Mouse (Mus musculus) T-helper 17 cell (primary cell): ENCODE measurements around the gene Shpk.

ENCODE experiments used
- in situ Hi-C, 2 experiments: fragments of 300-600 bp; cut with MboI, MseI; formaldehyde crosslinking; loops; 1 replicate in 1 of 2; 2 replicates in 1 of 2; pipeline ENCODE4 v1.15.1; 2025; ENCODE audit warnings: high pct_unique_total_duplicates in 2 of 2

The Shpk gene

GRCm38 (mm10) chr11:73198190-73198589, 1.1 kb upstream of the Shpk start:
- in situ Hi-C loops, result loop anchor here in 1 of 2 experiments (25.0 kb wide), 1 partner anchor 986 kb away; the partner anchor contains the start of genes 4933427D14Rik, Gm43951, Med31 and Txndc17

DNA sequence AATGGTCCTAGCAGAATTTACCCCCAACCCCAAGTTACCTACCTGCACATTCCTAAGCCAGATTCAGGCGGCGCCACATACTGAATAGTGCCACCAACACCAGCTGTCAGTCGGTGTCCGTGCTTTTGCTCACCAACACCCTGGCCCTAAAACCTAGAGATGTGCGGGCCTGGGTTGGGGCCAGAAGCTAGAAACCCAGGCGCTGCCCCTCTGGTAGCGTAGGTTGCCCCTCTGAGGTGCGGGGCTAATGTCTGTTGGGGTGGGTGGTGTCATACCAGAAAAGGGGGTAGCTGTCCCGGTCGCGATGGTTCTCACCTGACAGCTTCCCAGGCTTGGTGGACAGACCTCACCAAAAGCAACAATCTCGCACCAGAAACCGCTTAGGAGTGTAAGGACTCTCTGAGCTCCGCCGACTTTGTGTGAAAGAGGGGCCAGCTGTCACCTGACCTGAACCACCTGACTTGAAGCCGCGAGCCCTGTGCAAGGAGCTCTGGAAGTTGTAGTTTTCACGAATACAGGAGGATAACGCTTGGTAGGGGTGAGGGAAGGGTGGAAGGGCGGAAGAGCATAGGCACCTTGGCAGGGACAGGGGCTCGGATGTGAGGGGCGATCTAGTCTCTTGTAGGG, 544 bp upstream of the Shpk start, which contains the start of gene Ctns:
Ctns (minus strand) TSS at position 440 of the 627 bp plus-strand sequence.
- in situ Hi-C loops, result loop anchor here in 1 of 2 experiments (25.0 kb wide), 1 partner anchor 986 kb away; the partner anchor contains the start of genes 4933427D14Rik, Gm43951, Med31 and Txndc17

GRCm38 (mm10) chr11:73199879-73200278, 619 bp downstream of the Shpk start:
- in situ Hi-C loops, result loop anchor here in 1 of 2 experiments (25.0 kb wide), 1 partner anchor 988 kb away; the partner anchor contains the start of genes 4933427D14Rik, Gm43951, Med31 and Txndc17

- in situ Hi-C loops, result no loop called here
These were observed 1.8 kb downstream of the Shpk start for GRCm38 (mm10) chr11:73201021-73201420.

DNA sequence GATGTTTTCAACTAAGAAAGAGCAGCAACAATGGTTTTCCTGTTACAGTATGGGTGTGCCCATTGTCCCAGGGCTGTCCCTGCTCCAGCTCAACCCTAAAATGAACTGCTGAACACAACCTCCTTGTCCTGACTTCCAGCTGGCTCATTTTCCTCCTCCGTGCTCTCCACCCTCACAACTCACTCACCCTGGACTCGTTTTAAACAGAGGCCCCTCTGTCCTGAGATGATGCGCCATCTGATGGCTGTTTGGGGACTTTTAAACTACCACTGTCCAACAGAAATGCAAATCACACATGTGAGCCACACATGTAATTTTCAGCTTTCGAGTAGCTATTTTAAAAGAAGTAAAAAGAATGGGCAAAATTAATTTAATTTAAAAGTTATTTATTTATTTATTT, 2.3 kb downstream of the Shpk start:
- in situ Hi-C loops, result no loop called here

GRCm38 (mm10) chr11:73203895-73204294, 4.6 kb downstream of the Shpk start:
- in situ Hi-C loops, result no loop called here

DNA sequence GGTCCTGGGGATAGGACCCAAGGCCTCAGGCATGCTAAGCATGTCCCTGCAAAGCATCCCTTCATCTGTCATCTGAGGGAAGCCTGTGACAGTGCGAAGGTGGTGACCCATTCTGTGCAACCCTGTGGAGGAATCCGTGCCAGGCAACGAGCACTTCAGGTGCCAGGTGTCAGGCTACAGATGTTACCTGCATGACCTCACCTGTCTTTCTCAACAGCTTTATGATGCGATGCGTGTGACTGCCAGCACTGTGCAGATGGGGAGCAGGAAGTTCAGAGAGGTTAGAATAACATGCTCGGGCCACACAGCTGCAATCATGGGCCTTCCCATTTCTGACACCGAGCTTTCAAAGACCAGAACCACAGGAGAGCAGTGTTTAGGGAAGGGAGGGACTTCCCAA, 5.9 kb downstream of the Shpk start:
- in situ Hi-C loops, result no loop called here

- in situ Hi-C loops, result no loop called here
These were observed 8.4 kb downstream of the Shpk start for GRCm38 (mm10) chr11:73207621-73208020.

GRCm38 (mm10) chr11:73213956-73214355, 14.7 kb downstream of the Shpk start:
- in situ Hi-C loops, result loop anchor here in 1 of 2 experiments (10.0 kb wide), 1 partner anchor 1161 kb away; no protein-coding TSS in a partner anchor

- in situ Hi-C loops, result loop anchor here in 1 of 2 experiments (10.0 kb wide), 1 partner anchor 1155 kb away; no protein-coding TSS in a partner anchor
These were observed 20.4 kb downstream of the Shpk start for GRCm38 (mm10) chr11:73219671-73220070.

DNA sequence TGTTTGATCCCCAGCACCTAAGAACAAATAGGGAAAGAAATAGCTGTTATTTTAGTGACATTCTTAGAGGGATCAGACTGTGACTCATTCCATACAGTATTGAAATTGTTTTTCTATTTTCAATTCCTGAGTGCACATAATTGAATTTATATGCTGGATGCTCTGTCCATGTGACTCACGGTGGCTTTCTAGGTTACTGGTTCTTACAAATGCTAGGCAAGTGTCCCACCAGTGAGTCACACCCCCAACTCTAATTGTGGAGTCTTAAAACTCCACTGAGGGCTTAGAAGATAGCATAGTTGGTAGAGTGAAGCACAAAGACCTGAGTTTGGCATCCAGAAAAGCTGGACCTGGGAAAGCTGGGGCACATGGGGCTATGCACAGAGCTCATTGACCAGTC, 21.4 kb downstream of the Shpk start:
- in situ Hi-C loops, result no loop called here

DNA sequence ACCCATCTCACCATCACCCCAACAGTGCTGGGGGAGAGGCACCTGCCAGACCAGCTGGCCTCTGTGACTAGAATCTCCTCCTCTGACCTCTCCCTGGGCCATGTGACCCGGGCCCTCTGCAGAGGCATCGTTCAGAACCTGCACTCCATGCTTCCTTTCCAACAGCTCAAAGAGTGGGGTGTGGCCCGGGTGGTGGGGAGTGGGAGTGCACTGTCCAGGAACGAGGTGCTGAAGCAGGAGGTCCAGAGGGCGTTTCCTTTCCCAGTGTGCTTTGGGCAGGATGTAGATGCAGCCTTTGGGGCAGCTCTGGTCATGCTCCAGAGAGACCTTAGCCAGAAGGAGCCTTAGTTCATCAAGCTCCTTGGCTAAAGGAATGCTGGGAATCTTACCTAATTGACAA, 23.6 kb downstream of the Shpk start:
- in situ Hi-C loops, result no loop called here

DNA sequence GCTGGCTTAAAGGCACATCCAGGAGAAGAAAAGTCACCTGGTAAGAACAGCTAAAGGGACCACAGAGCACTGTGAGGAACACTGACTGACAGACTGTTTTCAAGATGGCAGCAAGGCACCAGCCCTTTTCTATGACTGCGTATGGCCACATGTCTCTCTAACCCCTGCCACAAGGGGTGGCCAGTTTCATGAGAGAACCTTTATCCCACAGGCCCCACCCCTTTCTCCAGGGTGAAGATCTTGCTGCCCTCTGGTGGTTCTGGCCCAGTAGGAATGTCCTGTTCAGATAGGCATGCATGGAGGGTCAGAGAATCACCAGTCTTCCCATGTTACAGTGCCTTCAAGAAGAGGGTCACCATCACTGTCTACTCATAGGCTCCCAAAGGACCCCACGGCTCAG, 24.7 kb downstream of the Shpk start:
- in situ Hi-C loops, result no loop called here

DNA sequence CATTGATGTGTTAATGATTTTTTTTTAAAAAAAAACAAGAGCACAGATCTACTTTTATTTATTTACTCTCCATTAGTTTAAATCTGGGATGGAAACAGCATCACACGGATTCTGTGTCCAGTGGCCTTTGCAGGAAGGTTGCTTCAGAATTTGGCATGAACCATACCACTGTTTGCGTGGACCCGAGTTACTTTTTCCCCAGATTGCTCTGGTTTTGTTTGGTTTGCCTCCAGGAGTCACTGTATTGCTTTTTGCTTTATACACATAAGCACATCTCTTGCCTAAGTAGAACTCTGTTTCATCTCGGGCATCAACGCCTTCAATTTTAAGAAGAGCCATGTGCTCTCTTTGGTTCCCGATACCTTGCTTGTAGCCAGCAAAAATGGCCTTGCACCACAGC, 26.6 kb downstream of the Shpk start:
- in situ Hi-C loops, result no loop called here

- in situ Hi-C loops, result no loop called here
These were observed 29.6 kb downstream of the Shpk start for GRCm38 (mm10) chr11:73228881-73229280.

DNA sequence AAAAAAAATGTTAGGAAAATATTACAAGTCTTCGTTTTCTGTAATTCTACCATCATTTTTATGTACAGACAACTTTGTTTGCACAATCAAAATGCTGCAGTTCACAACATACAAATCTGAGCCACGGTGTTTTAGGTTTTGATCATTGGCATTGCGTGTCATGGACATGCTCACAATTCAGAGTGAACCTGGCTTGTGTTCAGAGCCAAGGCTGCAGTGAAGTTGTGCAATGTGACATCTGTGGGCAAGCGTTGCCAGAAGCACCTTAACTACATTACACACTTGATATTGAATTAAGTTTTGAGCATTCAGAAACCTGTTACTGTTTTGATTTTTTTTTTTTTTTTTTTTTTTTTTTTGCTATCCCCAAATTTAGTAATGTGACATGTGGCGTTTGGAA, 30.8 kb downstream of the Shpk start:
- in situ Hi-C loops, result no loop called here

DNA sequence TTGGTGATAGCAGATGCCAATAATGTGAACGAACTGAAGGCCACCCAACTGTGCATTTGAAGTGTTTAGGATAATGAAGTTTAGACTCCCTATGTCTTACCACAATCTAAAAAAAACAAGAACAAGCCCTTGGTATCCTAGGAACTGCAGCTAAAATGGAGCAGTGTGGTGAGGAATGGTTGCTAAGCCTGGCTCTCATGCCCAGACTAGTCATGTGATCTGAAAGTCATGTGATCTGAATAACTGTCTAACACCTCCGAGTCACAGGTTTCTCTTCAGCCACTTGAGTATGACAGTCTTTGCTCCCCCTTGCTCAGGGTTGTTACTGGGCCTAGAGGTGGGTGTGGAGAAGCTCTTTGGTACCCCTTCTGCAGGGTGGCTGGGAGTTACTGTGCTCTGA, 33.3 kb downstream of the Shpk start:
- in situ Hi-C loops, result no loop called here

DNA sequence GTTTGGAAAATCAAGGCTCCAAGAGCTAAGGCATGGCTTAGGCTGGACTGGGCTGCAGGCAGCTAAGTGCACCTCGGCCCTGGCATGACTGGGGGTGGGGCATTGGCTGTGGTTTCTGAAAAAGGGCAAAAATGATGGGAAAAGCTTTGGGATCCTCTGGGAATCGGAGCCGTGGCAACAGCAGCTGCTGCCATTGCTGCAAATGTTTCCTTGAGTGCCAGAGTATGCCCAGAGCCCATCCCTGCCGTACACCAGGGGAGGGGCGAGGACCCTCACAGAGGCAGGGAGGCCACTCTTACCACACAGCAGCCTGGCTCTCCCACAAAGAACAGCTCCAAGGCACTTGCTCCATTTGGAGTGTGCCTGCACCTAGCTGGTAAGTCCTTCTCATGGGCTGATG, 34.7 kb downstream of the Shpk start, which contains the start of gene Trpv1:
Trpv1 (plus strand) TSS at position 301 of the 400 bp plus-strand sequence.
- in situ Hi-C loops, result no loop called here

DNA sequence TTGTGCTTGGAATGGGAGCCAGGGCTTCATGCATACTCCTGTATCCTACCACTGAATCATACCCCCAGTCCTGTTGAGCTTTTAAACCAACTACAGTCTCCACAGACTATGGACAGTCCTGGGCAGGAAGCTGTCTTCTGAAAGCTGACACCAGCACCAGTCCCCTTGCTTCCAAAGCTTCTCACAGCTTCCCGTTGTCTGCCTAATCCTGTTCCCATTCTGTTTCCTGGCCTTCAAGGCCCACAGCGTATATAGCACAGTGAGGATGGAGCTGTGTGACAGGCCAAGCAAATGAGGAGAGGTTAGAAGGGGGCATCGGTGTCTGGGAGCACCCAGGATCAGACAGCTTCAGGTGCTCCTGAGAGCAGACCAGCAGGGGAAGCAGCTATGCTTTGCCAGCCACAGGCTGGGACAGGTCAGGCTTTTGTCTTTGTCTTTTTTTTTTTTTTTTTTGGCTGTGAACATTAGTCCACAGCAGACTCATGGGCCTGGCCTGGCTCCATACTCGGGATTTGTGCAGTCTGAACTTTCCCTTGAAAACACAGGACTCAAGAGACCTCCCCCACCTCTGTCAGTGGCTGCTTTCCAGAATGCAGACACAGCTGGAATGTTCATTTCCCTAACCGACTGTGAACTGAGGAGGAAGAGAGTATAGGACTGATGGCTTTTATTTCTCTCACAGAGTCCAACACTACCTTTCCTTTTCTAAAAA, 36.9 kb downstream of the Shpk start:
- in situ Hi-C loops, result no loop called here

- in situ Hi-C loops, result no loop called here
These were observed 37.5 kb downstream of the Shpk start for GRCm38 (mm10) chr11:73236731-73237130.

DNA sequence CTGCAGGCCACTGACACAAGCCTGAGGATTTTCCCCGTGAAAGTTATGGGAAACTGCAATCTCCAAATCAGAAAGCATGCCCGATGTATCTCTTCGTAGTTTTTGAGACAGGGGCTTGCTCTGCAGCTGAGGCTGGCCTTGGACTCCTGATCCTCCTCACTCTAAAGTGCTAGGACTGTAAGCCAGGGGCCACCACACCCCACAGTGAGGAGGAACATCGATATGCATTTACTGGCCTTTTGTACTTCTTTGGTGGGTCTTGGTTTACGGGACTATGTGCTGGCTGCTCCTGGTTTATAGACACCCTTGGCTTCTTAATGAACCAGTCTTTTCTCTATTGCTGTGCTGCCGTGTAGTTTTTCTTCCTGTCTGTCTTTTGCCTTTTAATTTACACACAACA, 42.9 kb downstream of the Shpk start:
- in situ Hi-C loops, result no loop called here

GRCm38 (mm10) chr11:73242777-73243176, 43.5 kb downstream of the Shpk start:
- in situ Hi-C loops, result no loop called here
